Mouse (Mus musculus) CH12.LX (cell line): ENCODE measurements around the gene Fasl. TPM values are rescaled to one million over a fixed set of nuclear protein-coding genes. Genes with fewer than 3 reads are reported as not detected.

Experiments
- DNase-seq: peaks from one replicate; pipeline ENCODE4 v3.0.0-alpha.2; 2013; ENCODE audit errors: extremely low read depth
- H3K27ac ChIP-seq: 2 replicates; pipeline ENCODE4 v1.5.1; 2012; ENCODE audit warnings: low read depth, mild to moderate bottlenecking, control low read depth, moderate library complexity; ENCODE audit not compliant: insufficient read depth
- H3K27me3 ChIP-seq: replicated peaks from 2 replicates; pipeline ENCODE3; 2012; ENCODE audit warnings: inconsistent platforms
- H3K36me3 ChIP-seq, 2 experiments: replicated peaks in 1 of 2; 2 replicates each; pipeline versions ENCODE3 to v1.6.1; 2012; ENCODE audit warnings: inconsistent platforms in 1 of 2, low read length in 1 of 2, mild to moderate bottlenecking in 1 of 2, mixed read lengths in 1 of 2, moderate library complexity in 1 of 2; ENCODE audit not compliant: control insufficient read depth in 1 of 2, insufficient read depth in 1 of 2
- H3K4me1 ChIP-seq, 2 experiments: 2 replicates each; pipeline ENCODE4 v1.6.1; 2012; ENCODE audit warnings: inconsistent platforms in 1 of 2, moderate library complexity in 1 of 2; ENCODE audit not compliant: insufficient read depth in 2 of 2, control insufficient read depth in 1 of 2
- H3K4me2 ChIP-seq: 2 replicates; pipeline ENCODE4 v1.6.1; 2012; ENCODE audit warnings: low read depth, mild to moderate bottlenecking, control low read depth; ENCODE audit not compliant: poor library complexity, insufficient read depth, severe bottlenecking
- H3K4me3 ChIP-seq, 3 experiments: fragments of 150-350 bp in 1 of 3; sonication (generic) in 1 of 3; replicated peaks in 1 of 3; 2 replicates each; pipeline versions ENCODE3 to v1.5.1; 2011 to 2012; ENCODE audit warnings: low read depth in 2 of 3, low read length in 2 of 3, mild to moderate bottlenecking in 2 of 3, moderate library complexity in 2 of 3, control low read depth in 1 of 3, improper control_type of control experiment in 1 of 3, inconsistent platforms in 1 of 3, mixed read lengths in 1 of 3; ENCODE audit not compliant: poor library complexity in 1 of 3
- H3K79me2 ChIP-seq: replicated peaks from 2 replicates; pipeline ENCODE4 v1.6.1; 2012; ENCODE audit warnings: mild to moderate bottlenecking, moderate library complexity; ENCODE audit not compliant: control insufficient read depth, poor library complexity, insufficient read depth, severe bottlenecking; ENCODE audit errors: extremely low read depth
- H3K9ac ChIP-seq: 2 replicates; pipeline ENCODE4 v1.6.1; 2012; ENCODE audit warnings: low read depth, mild to moderate bottlenecking, control low read depth, moderate library complexity; ENCODE audit not compliant: insufficient read depth
- H3K9me3 ChIP-seq: replicated peaks from 2 replicates; pipeline ENCODE3; 2012; ENCODE audit warnings: low read length, inconsistent platforms, mixed read lengths
- CHD2 ChIP-seq: IDR thresholded peaks from 2 replicates; pipeline ENCODE4 v1.6.1; 2011; ENCODE audit warnings: low read length, improper control_type of control experiment
- EP300 ChIP-seq: IDR thresholded peaks from 2 replicates; pipeline ENCODE4 v1.6.1; 2011; ENCODE audit warnings: low read length, improper control_type of control experiment
- IRF4 ChIP-seq: IDR thresholded peaks from 2 replicates; pipeline ENCODE4 v1.6.1; 2014; ENCODE audit warnings: low read depth, mild to moderate bottlenecking, inconsistent platforms, low read length, improper control_type of control experiment
- JUN ChIP-seq: IDR thresholded peaks from 2 replicates; pipeline ENCODE4 v1.6.1; 2011; ENCODE audit warnings: low read depth, mild to moderate bottlenecking, low read length, improper control_type of control experiment, moderate library complexity; ENCODE audit not compliant: insufficient read depth
- JUND ChIP-seq: conservative IDR thresholded peaks from 2 replicates; pipeline ENCODE4 v1.6.1; 2011; ENCODE audit warnings: low read depth, low read length, improper control_type of control experiment
- KAT2A ChIP-seq: IDR thresholded peaks from 2 replicates; pipeline ENCODE4 v1.6.1; 2012; ENCODE audit warnings: low read length, improper control_type of control experiment, inconsistent platforms; ENCODE audit not compliant: insufficient replicate concordance
- MAFK ChIP-seq: IDR thresholded peaks from 2 replicates; pipeline ENCODE4 v1.6.1; 2011; ENCODE audit warnings: low read length, improper control_type of control experiment; ENCODE audit not compliant: insufficient replicate concordance
- MAX ChIP-seq: IDR thresholded peaks from 2 replicates; pipeline ENCODE4 v1.6.1; 2011; ENCODE audit warnings: low read length, improper control_type of control experiment
- NELFE ChIP-seq: IDR thresholded peaks from 2 replicates; pipeline ENCODE4 v1.6.1; 2011; ENCODE audit warnings: low read depth, low read length, improper control_type of control experiment
- PAX5 ChIP-seq: IDR thresholded peaks from 2 replicates; pipeline ENCODE4 v1.6.1; 2012; ENCODE audit warnings: low read length, inconsistent platforms, mixed read lengths
- POLR2A ChIP-seq: IDR thresholded peaks from 2 replicates; pipeline ENCODE4 v1.6.1; 2011; ENCODE audit warnings: low read depth, mild to moderate bottlenecking, improper control_type of control experiment, low read length
- RAD21 ChIP-seq: IDR thresholded peaks from 2 replicates; pipeline ENCODE4 v1.6.1; 2011; ENCODE audit warnings: low read depth, mild to moderate bottlenecking, low read length, improper control_type of control experiment, moderate library complexity
- RCOR1 ChIP-seq: conservative IDR thresholded peaks from 2 replicates; pipeline ENCODE4 v1.6.1; 2012; ENCODE audit warnings: low read depth, mild to moderate bottlenecking, inconsistent platforms, low read length, improper control_type of control experiment
- SIN3A ChIP-seq: IDR thresholded peaks from 2 replicates; pipeline ENCODE4 v1.6.1; 2012; ENCODE audit warnings: low read length, improper control_type of control experiment, inconsistent platforms
- TCF12 ChIP-seq: IDR thresholded peaks from 2 replicates; pipeline ENCODE4 v1.6.1; 2014; ENCODE audit warnings: low read depth, mild to moderate bottlenecking, inconsistent platforms, low read length, improper control_type of control experiment
- UBTF ChIP-seq: IDR thresholded peaks from 2 replicates; pipeline ENCODE4 v1.6.1; 2012; ENCODE audit warnings: low read depth, mild to moderate bottlenecking, inconsistent platforms, low read length, improper control_type of control experiment, moderate library complexity
- USF1 ChIP-seq: IDR thresholded peaks from 2 replicates; pipeline ENCODE4 v1.6.1; 2014; ENCODE audit warnings: low read depth, mild to moderate bottlenecking, inconsistent platforms, low read length, improper control_type of control experiment
- ZKSCAN1 ChIP-seq: IDR thresholded peaks from 2 replicates; pipeline ENCODE4 v1.6.1; 2012; ENCODE audit warnings: low read depth, inconsistent platforms, low read length, improper control_type of control experiment, borderline replicate concordance
- ZMIZ1 ChIP-seq: IDR thresholded peaks from 2 replicates; pipeline ENCODE4 v1.6.1; 2012; ENCODE audit warnings: low read depth, mild to moderate bottlenecking, inconsistent platforms, low read length, improper control_type of control experiment
- dilution Hi-C: fragments of 300-500 bp; cut with MboI; formaldehyde crosslinking; loops from 2 replicates; pipeline ENCODE4 v1.14.3; 2020; ENCODE audit warnings: low sequenced_read_pairs; ENCODE audit not compliant: extremely low pct_unique_long_range_greater_than_20kb, extremely low pct_ligation_motif_present
- in situ Hi-C: fragments of 300-500 bp; cut with MboI; formaldehyde crosslinking; loops from 3 replicates; pipeline ENCODE4 v1.14.3; 2019; ENCODE audit warnings: low sequenced_read_pairs, low pct_ligation_motif_present, low pct_unique_long_range_greater_than_20kb, mixed read lengths
- polyA plus RNA-seq: library from polyadenylated mRNA; unstranded; fragments of >175 nt; gene quantifications from 2 replicates; pipeline ENCODE4 v1.2.1, GENCODE M21; 2012; ENCODE audit warnings: low read depth; ENCODE audit not compliant: insufficient read length
- total RNA-seq, 2 experiments: library from RNA; depleted of rRNA; stranded (reverse); fragments of 300-350 nt in 1 of 2; fragments of >200 nt in 1 of 2; gene quantifications; 2 replicates each; pipeline ENCODE4 v1.2.3; 2012 to 2014

The Fasl gene
- total and polyA plus RNA-seq, 3 experiments, result 0.08 to 0.32 TPM; not detected in 1

DNA sequence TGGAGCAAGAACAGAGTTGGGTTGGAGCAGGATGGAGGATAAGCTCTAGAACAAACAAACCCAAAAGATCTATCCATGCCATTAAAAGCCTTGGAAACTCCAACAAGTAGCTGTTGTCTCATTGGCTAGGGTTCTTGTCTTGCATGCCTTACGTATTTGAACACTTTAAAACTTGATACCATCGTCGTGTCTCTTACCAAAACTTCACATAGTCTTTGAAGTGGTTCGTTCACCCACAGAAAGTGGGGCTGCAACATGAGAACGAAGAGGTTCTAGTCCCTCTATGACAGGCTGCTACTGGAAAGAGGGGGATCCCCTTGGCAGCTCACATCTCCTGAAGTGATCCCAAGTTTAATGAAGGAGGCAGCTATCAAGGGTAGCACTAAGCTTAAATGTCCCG is 13.1 kb downstream of the Fasl start:
- no peak overlapping the region for H3K4me2 ChIP-seq
- no peaks in the 10 kb centered on the region for H3K36me3 ChIP-seq
- no peak overlapping the region for H3K4me3 ChIP-seq
- no peak overlapping the region for H3K9ac ChIP-seq
- dilution Hi-C loops, result no loop called here
- H3K79me2 ChIP-seq, result no peaks in the 10 kb centered on the region
- peaks cover 6 to 24% of the 10 kb centered on the region in 2 experiments; a peak in 3 of 4 replicates for H3K4me1 ChIP-seq
- TF ChIP-seq EP300 (no peak), KAT2A (no peak), RCOR1 (no peak), PAX5 (no peak), MAX (no peak), IRF4 (no peak), JUND (no peak), SIN3A (no peak), ZMIZ1 (no peak), UBTF (no peak), MAFK (no peak), CHD2 (no peak), JUN (no peak)
- in situ Hi-C loops, result no loop called here
- DNase-seq, result no peak
- no peaks in the 10 kb centered on the region for H3K27me3 ChIP-seq
- H3K9me3 ChIP-seq, result no peaks in the 10 kb centered on the region
- H3K27ac ChIP-seq, result no peak overlapping the region

DNA sequence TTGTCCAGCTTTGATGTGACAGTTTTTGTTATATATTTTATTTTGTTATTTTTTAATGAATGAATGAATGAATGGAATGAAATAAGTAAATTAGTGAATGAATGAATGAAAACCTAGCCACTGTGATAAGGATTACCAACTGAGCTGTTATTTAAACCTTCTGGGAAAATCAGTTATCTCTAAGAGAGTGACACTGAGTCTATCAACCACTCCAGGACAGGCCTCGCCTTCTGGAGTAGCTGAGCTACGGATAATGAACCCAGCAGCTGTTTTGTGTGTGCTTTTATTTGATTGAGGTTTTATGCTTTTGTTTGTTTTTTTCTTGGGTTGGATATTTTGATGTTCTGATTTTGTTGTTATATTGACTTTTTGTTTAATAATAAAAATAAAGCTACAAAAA is 17.0 kb downstream of the Fasl start:
- dilution Hi-C loops (no loop called here), in situ Hi-C loops (no loop called here)
- H3K27me3 ChIP-seq, result no peaks in the 10 kb centered on the region
- no peaks in the 10 kb centered on the region for H3K79me2 ChIP-seq
- no peak overlapping the region for H3K4me3 ChIP-seq
- no peak for TF ChIP-seq TCF12
- no peak for TF ChIP-seq USF1
- TF ChIP-seq RAD21, result no peak
- no peak for TF ChIP-seq NELFE
- TF ChIP-seq CHD2, result no peak
- no peak for TF ChIP-seq KAT2A
- no peak for TF ChIP-seq POLR2A
- no peak for TF ChIP-seq ZKSCAN1
- no peak for DNase-seq
- H3K9ac ChIP-seq, result no peak overlapping the region
- no peaks in the 10 kb centered on the region for H3K36me3 ChIP-seq
- H3K4me1 ChIP-seq, result peaks cover 7 to 26% of the 10 kb centered on the region in 2 experiments; a peak in 3 of 4 replicates
- no peak overlapping the region for H3K27ac ChIP-seq
- no peaks in the 10 kb centered on the region for H3K9me3 ChIP-seq
- no peak overlapping the region for H3K4me2 ChIP-seq
